Mouse (Mus musculus) testis, adult 2 months (tissue): ENCODE data around the gene Pip5k1a.

ENCODE experiments used
- CTCF ChIP-seq: fragments of 200-500 bp; IDR thresholded peaks from 2 replicates; pipeline ENCODE4 v1.5.1; 2012; ENCODE audit warnings: low read depth, mild to moderate bottlenecking, inconsistent platforms, low read length, moderate library complexity; ENCODE audit not compliant: control insufficient read depth, insufficient read depth, insufficient replicate concordance
- POLR2A ChIP-seq: fragments of 200-500 bp; IDR thresholded peaks from 2 replicates; pipeline ENCODE4 v1.6.1; 2012; ENCODE audit warnings: low read depth, mild to moderate bottlenecking, inconsistent platforms, low read length, moderate library complexity; ENCODE audit not compliant: control insufficient read depth

DNA sequence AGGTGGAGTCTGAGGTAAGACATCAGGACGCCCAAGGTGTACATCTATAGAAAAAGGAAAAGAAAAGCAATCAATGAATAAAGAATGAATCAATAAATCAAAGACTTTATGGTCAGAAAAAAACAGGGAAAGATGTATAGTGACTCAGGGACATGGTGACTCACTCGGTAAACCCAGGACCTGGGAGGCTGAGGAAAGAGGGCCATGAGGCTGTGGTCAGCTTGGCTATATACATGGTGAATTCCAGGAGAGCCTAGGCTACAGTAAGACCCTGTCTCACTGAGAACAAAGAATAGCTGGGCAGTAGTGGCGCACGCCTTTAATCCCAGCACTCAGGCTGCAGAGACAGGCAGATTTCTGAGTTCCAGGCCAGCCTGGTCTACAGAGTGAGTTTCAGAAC, 43.0 kb downstream of the Pip5k1a start:
- TF ChIP-seq CTCF (no peak), POLR2A (no peak)
